Mouse (Mus musculus) spleen, postnatal 4 days (tissue): ENCODE measurements around the gene Ppie.
"Not testable (repeated sequence)": the region's sequence is repeated elsewhere in the genome, so short reads cannot be mapped to it uniquely, and the experiment has no call there.

Experiments
- DNase-seq, 2 experiments: peaks; one replicate each; pipeline ENCODE4 v3.0.0; 2022; ENCODE audit warnings: low spot score in 2 of 2

Ppie gene

DNA sequence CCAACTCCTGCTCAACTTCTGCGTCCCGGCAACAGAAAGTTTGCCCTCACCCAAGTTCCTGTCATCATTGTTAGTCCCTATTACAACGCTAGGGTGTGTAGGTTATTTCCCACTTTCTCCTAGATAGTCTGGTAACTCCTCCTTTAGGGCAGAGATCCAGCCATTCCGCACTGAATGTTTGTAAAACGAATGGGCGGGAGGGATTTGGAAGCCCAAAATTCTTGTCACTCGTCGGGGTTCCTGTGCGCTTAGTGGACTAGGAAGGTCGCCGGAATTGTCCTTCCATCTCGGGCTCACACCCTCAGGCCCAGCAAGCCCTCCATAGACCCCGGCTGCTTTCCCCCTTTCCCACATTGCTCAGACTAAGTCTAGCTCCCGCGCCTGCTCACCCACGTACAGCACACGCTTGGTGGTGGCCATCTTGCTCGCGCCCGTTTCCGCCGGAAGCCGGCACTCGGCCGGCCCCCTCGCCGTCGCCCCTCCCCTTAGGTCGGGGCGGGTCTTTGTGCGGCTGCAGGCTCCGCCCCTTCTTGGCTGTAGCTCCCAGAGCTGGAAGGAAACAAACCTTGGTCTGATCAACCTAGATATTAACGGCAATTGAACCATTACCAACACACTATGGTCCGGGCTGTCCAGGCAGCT lies at the start of gene Ppie:
Gene Ppie, minus strand, starts transcription at position 439 of the 642 bp plus-strand sequence.
- DNase-seq, result peak; percentile 74 to 86

- no peak for DNase-seq
Observed at GRCm38 (mm10) chr4:123184816-123185215, 45.1 kb upstream of the Ppie start.

GRCm38 (mm10) chr4:123183239-123184056 lies 43.7 kb upstream of the Ppie start:
- DNase-seq, result peak; percentile 42 to 65

GRCm38 (mm10) chr4:123182328-123183238 lies 42.8 kb upstream of the Ppie start, which contains the start of gene Hpcal4:
TSS of gene Hpcal4 (plus strand) at chr4:123183227.
- DNase-seq, result no peak

GRCm38 (mm10) chr4:123171811-123172210 lies 32.1 kb upstream of the Ppie start:
- no peak for DNase-seq

GRCm38 (mm10) chr4:123164157-123164556 lies 24.4 kb upstream of the Ppie start:
- no peak for DNase-seq

GRCm38 (mm10) chr4:123162305-123162917 lies 22.7 kb upstream of the Ppie start:
- DNase-seq, result no peak

DNA sequence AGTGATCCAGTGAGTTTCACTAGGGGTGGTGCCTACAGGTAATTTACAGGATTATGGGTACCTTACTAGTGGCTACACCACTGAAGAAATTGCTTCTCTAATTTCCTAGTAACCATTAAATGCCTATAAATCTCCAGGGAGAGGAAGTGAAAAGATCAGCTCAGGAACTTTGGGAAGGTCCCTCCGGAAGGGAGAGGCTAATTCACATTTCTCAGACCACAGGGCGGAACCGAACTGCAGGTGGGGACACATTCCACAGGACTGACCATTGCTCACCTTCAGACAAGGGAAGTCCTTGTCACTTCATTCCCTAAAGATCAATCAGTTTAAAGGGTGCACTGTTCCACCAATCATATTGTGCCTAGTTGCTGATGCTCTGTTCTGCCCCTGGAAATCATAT lies 21.5 kb upstream of the Ppie start:
- not testable (repeated sequence) for DNase-seq

- DNase-seq, result no peak
Observed at GRCm38 (mm10) chr4:123160571-123160970, 20.8 kb upstream of the Ppie start.

GRCm38 (mm10) chr4:123155840-123156239 lies 16.1 kb upstream of the Ppie start:
- DNase-seq, result no peak

DNA sequence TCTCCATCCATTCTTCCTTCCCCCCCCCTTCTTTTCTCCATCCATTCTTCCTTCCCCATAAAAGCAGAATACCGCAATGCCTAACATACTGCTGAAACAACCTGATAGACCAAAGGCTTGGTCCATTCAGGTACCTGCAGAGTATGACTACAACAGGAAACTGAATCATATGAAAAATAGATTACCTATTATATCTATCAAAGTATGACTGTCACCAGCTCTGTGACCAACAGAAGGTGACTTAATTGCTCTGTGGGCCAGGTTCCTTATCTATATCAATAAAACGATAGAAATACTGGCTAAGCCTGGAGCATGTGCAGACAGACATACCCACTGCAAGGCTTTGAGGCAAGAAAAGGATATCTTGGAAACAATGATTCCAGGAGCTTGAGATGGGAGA lies 15.7 kb upstream of the Ppie start:
- DNase-seq, result no peak

GRCm38 (mm10) chr4:123155004-123155403 lies 15.3 kb upstream of the Ppie start:
- no peak for DNase-seq

- DNase-seq, result no peak
Observed at GRCm38 (mm10) chr4:123152976-123153375, 13.2 kb upstream of the Ppie start.

DNA sequence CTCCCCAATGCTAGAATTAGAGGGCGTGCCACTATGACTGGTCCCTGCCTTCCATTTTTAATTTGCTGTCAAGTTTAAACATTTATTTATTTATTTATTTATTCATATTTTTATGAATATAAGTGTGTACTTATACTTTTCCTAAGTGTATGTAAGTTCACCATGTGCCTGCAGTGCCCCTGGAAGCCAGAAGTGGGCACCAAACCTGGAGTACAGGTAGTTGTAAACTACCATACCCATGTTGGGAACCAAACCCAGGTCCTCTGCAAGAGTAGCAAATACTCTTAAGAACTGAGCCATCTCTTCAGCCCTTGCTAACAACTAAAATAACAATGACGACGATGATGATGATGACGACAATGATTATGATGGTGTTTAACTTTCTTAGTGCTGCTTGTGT lies 12.3 kb upstream of the Ppie start:
- no peak for DNase-seq

DNA sequence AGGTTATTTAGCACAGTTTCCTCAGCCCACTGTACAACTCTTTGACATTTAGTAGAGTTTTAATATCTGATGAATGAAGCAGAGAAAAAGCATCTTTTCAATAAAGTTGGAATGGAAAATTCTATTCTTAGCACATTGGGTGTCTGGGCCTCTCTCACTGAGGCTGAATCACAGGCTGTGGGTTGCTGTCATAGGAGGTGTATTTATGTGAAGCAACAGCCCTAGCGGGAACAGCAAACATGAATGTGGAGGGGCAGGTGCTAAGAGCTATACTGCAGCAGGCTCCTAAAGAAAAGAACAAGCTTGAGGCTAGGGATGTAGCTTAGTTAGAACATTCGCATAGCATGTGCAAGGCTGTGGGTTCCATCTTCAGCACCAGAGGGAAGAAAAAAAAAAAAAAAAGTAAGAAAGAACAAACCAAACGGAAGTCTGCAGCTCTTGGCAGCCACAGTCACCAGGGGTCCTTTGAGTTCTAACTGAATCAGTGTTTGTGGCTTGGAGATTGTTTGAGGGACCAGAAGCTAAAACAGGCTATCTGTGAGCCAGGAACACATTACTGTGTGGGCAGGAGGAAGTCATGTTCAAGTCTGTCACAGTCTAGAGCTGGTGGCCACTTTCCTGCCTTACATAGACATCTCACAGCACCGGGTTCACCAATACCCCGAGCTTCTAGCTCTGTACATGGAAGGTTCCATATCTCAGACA lies 7.8 kb upstream of the Ppie start:
- no peak for DNase-seq

- DNase-seq, result no peak
Observed at GRCm38 (mm10) chr4:123137551-123137950, 2.2 kb downstream of the Ppie start.

DNA sequence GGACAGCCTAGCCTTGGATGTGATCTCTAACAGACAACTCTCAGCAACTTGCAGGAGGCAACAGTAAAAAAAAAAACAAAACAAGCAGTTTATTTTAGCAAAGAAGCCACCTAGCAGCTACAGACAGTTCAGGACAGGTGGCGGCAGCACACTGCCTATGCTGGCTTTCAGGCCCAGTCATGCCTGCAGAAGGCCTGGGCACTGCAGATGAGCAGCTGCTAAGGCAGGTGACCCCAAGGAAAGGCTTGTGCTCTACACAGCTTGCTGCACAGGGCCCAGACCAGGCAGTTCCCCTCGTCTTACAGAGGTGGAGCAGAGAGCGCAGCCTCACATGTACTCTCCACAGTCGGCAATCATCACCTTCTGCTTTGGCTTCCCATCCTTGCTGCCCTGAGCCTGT lies 12.7 kb downstream of the Ppie start:
- DNase-seq, result no peak

DNA sequence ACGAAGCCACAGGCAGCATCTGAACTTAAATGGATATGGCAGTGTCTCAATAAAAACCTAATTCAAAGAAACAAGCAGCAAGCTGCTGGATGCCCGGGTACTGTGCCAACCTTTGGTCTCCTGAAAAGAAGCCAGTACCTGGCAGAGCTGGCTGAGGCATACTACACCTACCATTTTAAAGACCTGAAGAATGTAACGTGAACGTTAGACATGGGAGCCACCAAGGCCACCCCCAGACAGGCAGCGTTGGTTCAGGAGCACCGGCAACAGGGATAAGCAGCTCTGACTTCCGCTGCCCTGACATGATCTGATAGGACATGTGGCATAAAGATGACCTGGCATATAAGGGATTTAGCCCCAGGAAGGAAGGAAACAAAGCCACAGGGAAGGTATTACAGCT lies 13.1 kb downstream of the Ppie start:
- DNase-seq, result no peak

- no peak for DNase-seq
Observed at GRCm38 (mm10) chr4:123121286-123121685, 18.5 kb downstream of the Ppie start.

DNA sequence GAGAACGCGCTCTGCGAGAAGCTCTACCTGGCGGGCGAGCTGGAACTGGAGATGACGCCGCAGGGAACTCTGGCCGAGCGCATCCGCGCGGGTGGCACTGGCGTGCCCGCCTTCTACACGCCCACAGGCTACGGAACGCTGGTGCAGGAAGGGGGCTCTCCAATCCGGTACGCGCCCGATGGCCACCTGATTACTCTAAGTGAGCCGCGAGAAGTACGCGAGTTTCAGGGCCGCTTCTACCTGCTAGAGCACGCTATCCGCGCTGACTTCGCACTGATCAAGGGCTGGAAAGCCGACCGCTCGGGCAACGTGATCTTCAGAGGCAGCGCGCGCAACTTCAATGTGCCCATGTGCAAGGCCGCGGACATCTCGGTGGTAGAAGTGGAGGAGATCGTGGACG lies 23.1 kb downstream of the Ppie start:
- DNase-seq, result not testable (repeated sequence)

- no peak for DNase-seq
Observed at GRCm38 (mm10) chr4:123116011-123116410, 23.7 kb downstream of the Ppie start, which contains the start of gene Oxct2b. TSS of gene Oxct2b (plus strand) at chr4:123116266.
